In the genomic region with DNA sequence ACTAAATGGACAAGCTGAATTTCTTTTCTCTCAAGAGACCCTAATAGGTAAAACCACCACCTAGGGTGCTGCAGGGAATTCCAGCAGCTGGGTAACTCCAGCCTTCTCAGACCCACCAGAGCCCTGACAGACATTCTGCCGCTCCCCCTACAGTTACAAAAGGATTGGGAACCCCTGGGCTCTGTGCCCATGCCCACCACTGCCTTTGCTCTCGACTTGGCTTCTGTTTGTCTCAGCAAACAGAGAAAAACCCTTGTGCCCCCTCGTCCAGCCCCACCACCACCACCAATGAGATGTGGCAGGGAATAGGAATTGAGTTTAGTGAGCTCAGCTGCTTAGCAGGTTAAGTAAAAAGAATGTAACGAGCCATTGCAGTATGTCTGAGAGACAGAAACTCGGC, we compare ENCODE assay signal across 14 mouse cellular contexts. TPM values are rescaled to one million over a fixed set of nuclear protein-coding genes. Genes with fewer than 3 reads are reported as not detected.
DNase-seq lines count a peak whose midpoint lies in the region; ATAC-seq and TF ChIP-seq lines count a peak whose summit lies in the region.
"Had no signal": no experiment of that assay in that cellular context is flagged by ENCODE, and none has a peak within 500 bp of the region (broad histone marks: within the 10 kb centered on the region; RNA-seq: fewer than 3 reads in every experiment).

No protein-coding gene starts in this region.

- peak; percentile 57 to 70 for DNase-seq in cerebellum, postnatal 10 days
- DNase-seq in midbrain, embryonic 10.5 days (ENCODE audit: low spot score): no peak
- no peak for DNase-seq in midbrain, embryonic 11.5 days (ENCODE audit: low spot score, missing footprints)
- peak; percentile 80 for DNase-seq in midbrain, postnatal 0 days (ENCODE audit: low spot score)
- DNase-seq in urinary bladder, postnatal 14 days (ENCODE audit: low spot score): no peak
- DNase-seq in thymus, adult 2 months: no peak
- DNase-seq: gastrocnemius, postnatal 25 days; thymus, postnatal 25 days had no signal

- no peak for ATAC-seq in cerebellum, adult (ENCODE audit: insufficient number of reproducible peaks, low FRiP score, low TSS enrichment)
- ATAC-seq in midbrain, embryonic 11.5 days (ENCODE audit: low FRiP score): no peak
- ATAC-seq in hindbrain, embryonic 15.5 days (ENCODE audit: low FRiP score, low read depth): no peak
- no peak for ATAC-seq in midbrain, postnatal 0 days (ENCODE audit: low FRiP score)

- no peak overlapping the region for H3K27ac ChIP-seq in midbrain, embryonic 10.5 days (replicated peaks)
- no peak overlapping the region for H3K27ac ChIP-seq in midbrain, embryonic 11.5 days (ENCODE audit: low read depth, low read length)
- peak overlapping the region; percentile 99 for H3K27ac ChIP-seq in hindbrain, embryonic 15.5 days (replicated peaks)
- H3K27ac ChIP-seq in midbrain, postnatal 0 days (ENCODE audit: low read depth, low read length): peak overlapping the region; percentile 96; the same call in 1 of the 2 replicates
- no peak overlapping the region for H3K27ac ChIP-seq in thymus, adult 2 months (ENCODE audit: control insufficient read depth, insufficient read depth, low read length)

- peaks cover 31% of the 10 kb centered on the region for H3K4me1 ChIP-seq in midbrain, embryonic 10.5 days
- peaks cover 10% of the 10 kb centered on the region for H3K4me1 ChIP-seq in midbrain, embryonic 11.5 days (ENCODE audit: control insufficient read depth, insufficient read depth, low read length)
- H3K4me1 ChIP-seq in hindbrain, embryonic 15.5 days (replicated peaks): peaks cover 58% of the 10 kb centered on the region
- peaks cover 20% of the 10 kb centered on the region for H3K4me1 ChIP-seq in midbrain, postnatal 0 days (ENCODE audit: insufficient read depth, low read length)
- peaks cover 22% of the 10 kb centered on the region for H3K4me1 ChIP-seq in thymus, adult 2 months (replicated peaks; ENCODE audit: control insufficient read depth, insufficient read depth, low read length)

- H3K9me3 ChIP-seq in midbrain, embryonic 10.5 days (replicated peaks): no peaks in the 10 kb centered on the region
- no peaks in the 10 kb centered on the region for H3K9me3 ChIP-seq in midbrain, embryonic 11.5 days (ENCODE audit: control insufficient read depth, low read length)
- no peaks in the 10 kb centered on the region for H3K9me3 ChIP-seq in hindbrain, embryonic 15.5 days
- no peaks in the 10 kb centered on the region for H3K9me3 ChIP-seq in midbrain, postnatal 0 days (ENCODE audit: low read length)

- TF ChIP-seq POLR2A in thymus, adult 2 months (IDR thresholded peaks at IDR 0.05; ENCODE audit: control insufficient read depth, extremely low read depth, insufficient read depth, low read length, poor library complexity): no peak

- 0 out of 2 replicates have a peak overlapping the region, but pooled peaks have one; percentile 86 for H3K4me3 ChIP-seq in midbrain, embryonic 10.5 days
- no peak overlapping the region for H3K4me3 ChIP-seq in midbrain, embryonic 11.5 days (ENCODE audit: low read depth, low read length)
- peak overlapping the region; percentile 95 for H3K4me3 ChIP-seq in hindbrain, embryonic 15.5 days
- H3K4me3 ChIP-seq in midbrain, postnatal 0 days (ENCODE audit: low read depth, low read length): peak overlapping the region; percentile 78
- H3K4me3 ChIP-seq in thymus, adult 2 months (ENCODE audit: control insufficient read depth, insufficient read depth, low read length): no peak overlapping the region

- no peak overlapping the region for H3K9ac ChIP-seq in midbrain, embryonic 11.5 days (ENCODE audit: low read length)
- peak overlapping the region; percentile 99 for H3K9ac ChIP-seq in hindbrain, embryonic 15.5 days
- no peak overlapping the region for H3K9ac ChIP-seq in midbrain, postnatal 0 days (replicated peaks; ENCODE audit: low read length, poor library complexity, severe bottlenecking)

- peaks cover 20% of the 10 kb centered on the region for H3K27me3 ChIP-seq in midbrain, embryonic 10.5 days (ENCODE audit: low read depth, poor library complexity, severe bottlenecking)
- H3K27me3 ChIP-seq in midbrain, embryonic 11.5 days (ENCODE audit: control insufficient read depth, insufficient read depth, low read length): peaks cover 3% of the 10 kb centered on the region; the same call in 1 of the 2 replicates
- no peaks in the 10 kb centered on the region for H3K27me3 ChIP-seq in hindbrain, embryonic 15.5 days
- no peaks in the 10 kb centered on the region for H3K27me3 ChIP-seq in midbrain, postnatal 0 days (ENCODE audit: insufficient read depth, low read length)
- H3K27me3 ChIP-seq in thymus, adult 2 months (ENCODE audit: control insufficient read depth, insufficient read depth, low read length): no peaks in the 10 kb centered on the region

- 0 out of 2 replicates have a peak, but pooled peaks have one; percentile 5 for TF ChIP-seq CTCF in midbrain, postnatal 0 days (IDR thresholded peaks at IDR 0.05)
- no peak for TF ChIP-seq CTCF in thymus, adult 2 months (IDR thresholded peaks at IDR 0.05; ENCODE audit: borderline replicate concordance, control insufficient read depth, extremely low read depth, insufficient read depth, low read length, poor library complexity)

- H3K36me3 ChIP-seq in midbrain, embryonic 10.5 days: peaks cover 15% of the 10 kb centered on the region
- no peaks in the 10 kb centered on the region for H3K36me3 ChIP-seq in midbrain, embryonic 11.5 days (ENCODE audit: control insufficient read depth, insufficient read depth, low read length)
- peaks cover 2% of the 10 kb centered on the region; the same call in 1 of the 2 replicates for H3K36me3 ChIP-seq in hindbrain, embryonic 15.5 days
- H3K36me3 ChIP-seq in midbrain, postnatal 0 days (ENCODE audit: insufficient read depth, low read length): peaks cover 8% of the 10 kb centered on the region; the same call in 1 of the 2 replicates
- peaks cover 10% of the 10 kb centered on the region for H3K36me3 ChIP-seq in thymus, adult 2 months (ENCODE audit: control insufficient read depth, insufficient read depth, low read length)

- WGBS in midbrain, embryonic 10.5 days: 77% methylated on average over 5 of the region's 5 CpGs
- 76% methylated on average over 5 of the region's 5 CpGs for WGBS in midbrain, embryonic 11.5 days
- 41% methylated on average over 5 of the region's 5 CpGs for WGBS in hindbrain, embryonic 15.5 days
- WGBS in midbrain, postnatal 0 days: 35% methylated on average over 5 of the region's 5 CpGs
- WGBS in thymus, adult 2 months: 80% methylated on average over 5 of the region's 5 CpGs

- no peak overlapping the region for H3K4me2 ChIP-seq in midbrain, embryonic 11.5 days
- H3K4me2 ChIP-seq in hindbrain, embryonic 15.5 days: peak overlapping the region; percentile 81
- peak overlapping the region; percentile 91 for H3K4me2 ChIP-seq in midbrain, postnatal 0 days (ENCODE audit: low read depth, low read length, poor library complexity, severe bottlenecking)

RNA-seq across cellular contexts. Expression of gene Arl8a, which starts 2.4 kb away (rescaled TPM):
- 46.5 and 67.6 TPM in 2 replicates for polyA plus RNA-seq in midbrain, embryonic 10.5 days (2016; fragmentation: Nextera tagmentation; extraction: Ambion mirVana)
- polyA plus RNA-seq in midbrain, embryonic 11.5 days (2014; fragmentation: Nextera tagmentation; extraction: Ambion mirVana): 61.3 and 72.2 TPM in 2 replicates
- polyA plus RNA-seq in hindbrain, embryonic 15.5 days (2015; fragmentation: Nextera tagmentation; extraction: Ambion mirVana): 343 and 418 TPM in 2 replicates
- total RNA-seq in midbrain, postnatal 0 days (2014; rRNA removed): 317 and 384 TPM in 2 replicates
- 399 and 418 TPM in 2 replicates for polyA plus RNA-seq in midbrain, postnatal 0 days (2015; fragmentation: Nextera tagmentation; extraction: Ambion mirVana)
- polyA plus RNA-seq in thymus, adult 2 months (2012; rRNA removed): 54.7 and 59.4 TPM in 2 replicates

RNA-seq across cellular contexts. Expression of gene Ptpn7, which starts 16.5 kb away (rescaled TPM):
- polyA plus RNA-seq in midbrain, embryonic 10.5 days (2016; fragmentation: Nextera tagmentation; extraction: Ambion mirVana): 1.3 and 2.4 TPM in 2 replicates
- polyA plus RNA-seq in midbrain, embryonic 11.5 days (2014; fragmentation: Nextera tagmentation; extraction: Ambion mirVana): 1.4 and 1.6 TPM in 2 replicates
- polyA plus RNA-seq in hindbrain, embryonic 15.5 days (2015; fragmentation: Nextera tagmentation; extraction: Ambion mirVana): 0.29 and 0.45 TPM in 2 replicates
- 0.05 and 0.24 TPM in 2 replicates for total RNA-seq in midbrain, postnatal 0 days (2014; rRNA removed)
- 0.05 and 0.15 TPM in 2 replicates for polyA plus RNA-seq in midbrain, postnatal 0 days (2015; fragmentation: Nextera tagmentation; extraction: Ambion mirVana)
- 219 and 275 TPM in 2 replicates for polyA plus RNA-seq in thymus, adult 2 months (2012; rRNA removed)

RNA-seq across cellular contexts. Expression of gene Gpr37l1, which starts 18.5 kb away (rescaled TPM):
- polyA plus RNA-seq in midbrain, embryonic 10.5 days (2016; fragmentation: Nextera tagmentation; extraction: Ambion mirVana): not detected in 2 replicates
- not detected in 2 replicates for polyA plus RNA-seq in midbrain, embryonic 11.5 days (2014; fragmentation: Nextera tagmentation; extraction: Ambion mirVana)
- polyA plus RNA-seq in hindbrain, embryonic 15.5 days (2015; fragmentation: Nextera tagmentation; extraction: Ambion mirVana): 1.4 and 2.5 TPM in 2 replicates
- 14.1 and 25.7 TPM in 2 replicates for total RNA-seq in midbrain, postnatal 0 days (2014; rRNA removed)
- 8.8 and 12.8 TPM in 2 replicates for polyA plus RNA-seq in midbrain, postnatal 0 days (2015; fragmentation: Nextera tagmentation; extraction: Ambion mirVana)
- polyA plus RNA-seq in thymus, adult 2 months (2012; rRNA removed): 0.50 and 0.77 TPM in 2 replicates
- total RNA-seq: MEL; neutrophil, adult 5-6 weeks had no signal
- polyA plus RNA-seq: heart, postnatal 0 days; kidney, embryonic 16.5 days had no signal

RNA-seq across cellular contexts. Expression of gene Lgr6, which starts 43.9 kb away (rescaled TPM):
- 0.06 and 0.17 TPM in 2 replicates for polyA plus RNA-seq in midbrain, embryonic 10.5 days (2016; fragmentation: Nextera tagmentation; extraction: Ambion mirVana)
- polyA plus RNA-seq in midbrain, embryonic 11.5 days (2014; fragmentation: Nextera tagmentation; extraction: Ambion mirVana): 0.12 and 0.15 TPM in 2 replicates
- polyA plus RNA-seq in hindbrain, embryonic 15.5 days (2015; fragmentation: Nextera tagmentation; extraction: Ambion mirVana): 1.2 and 1.4 TPM in 2 replicates
- total RNA-seq in midbrain, postnatal 0 days (2014; rRNA removed): 2.5 and 3.8 TPM in 2 replicates
- 1.9 and 2.1 TPM in 2 replicates for polyA plus RNA-seq in midbrain, postnatal 0 days (2015; fragmentation: Nextera tagmentation; extraction: Ambion mirVana)
- polyA plus RNA-seq in thymus, adult 2 months (2012; rRNA removed): 1.3 and 1.5 TPM in 2 replicates
- total RNA-seq: neutrophil, adult 5-6 weeks had no signal

Comparison
In these comparisons a context has a peak if more than half of its experiments do, and no peak if none do; other contexts are left out.
1. DNase-seq: peak in cerebellum, postnatal 10 days (2 of 2) and midbrain, postnatal 0 days (single experiment); none in midbrain, embryonic 10.5 days (single experiment), midbrain, embryonic 11.5 days (single experiment), urinary bladder, postnatal 14 days (single experiment) and thymus, adult 2 months (single experiment).
2. H3K27ac ChIP-seq: peak in hindbrain, embryonic 15.5 days (single experiment) and midbrain, postnatal 0 days (single experiment); none in midbrain, embryonic 10.5 days (single experiment), midbrain, embryonic 11.5 days (single experiment) and thymus, adult 2 months (single experiment).
3. H3K4me3 ChIP-seq: peak in midbrain, embryonic 10.5 days (single experiment), hindbrain, embryonic 15.5 days (single experiment) and midbrain, postnatal 0 days (single experiment); none in midbrain, embryonic 11.5 days (single experiment) and thymus, adult 2 months (single experiment).
4. RNA of gene Ptpn7, which starts 16.5 kb away (polyA plus RNA-seq): 219 to 275 TPM in thymus, adult 2 months; 1.3 to 2.4 TPM in midbrain, embryonic 10.5 days, 1.4 to 1.6 TPM in midbrain, embryonic 11.5 days, 0.29 to 0.45 TPM in hindbrain, embryonic 15.5 days and 0.05 to 0.15 TPM in midbrain, postnatal 0 days; every median in the first group is over 10 times any median in the second.